Mouse (Mus musculus): Measurements from ENCODE around the gene Gstm2.
"Not testable (repeated sequence)": the region's sequence is repeated elsewhere in the genome, so short reads cannot be mapped to it uniquely, and the experiment has no call there.

Gstm2 gene

DNA sequence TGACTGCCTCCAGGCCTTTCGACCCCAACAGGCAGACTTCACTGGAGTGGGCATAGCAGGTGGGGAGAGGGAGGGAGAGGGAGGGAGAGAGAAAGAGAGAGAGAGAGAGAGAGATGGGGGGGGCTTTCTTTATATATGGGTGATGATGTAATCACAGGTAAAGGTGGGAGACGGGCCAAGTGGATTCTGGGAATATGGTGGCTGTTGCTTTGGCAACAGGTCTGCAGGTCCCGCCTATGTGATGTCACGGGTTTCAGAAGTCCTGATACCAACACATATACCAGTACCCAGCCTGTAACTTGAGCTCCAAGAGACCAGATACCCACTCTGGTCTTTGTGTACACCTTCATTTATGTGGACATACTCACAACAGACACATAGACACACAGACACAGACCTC is 10.3 kb upstream of the Gstm2 start:
- DNase-seq (ENCODE audit: low spot score), result no peak

- DNase-seq (ENCODE audit: low spot score), result not testable (repeated sequence)
Observed at GRCm38 (mm10) chr3:107995974-107996373, 9.7 kb upstream of the Gstm2 start.

DNA sequence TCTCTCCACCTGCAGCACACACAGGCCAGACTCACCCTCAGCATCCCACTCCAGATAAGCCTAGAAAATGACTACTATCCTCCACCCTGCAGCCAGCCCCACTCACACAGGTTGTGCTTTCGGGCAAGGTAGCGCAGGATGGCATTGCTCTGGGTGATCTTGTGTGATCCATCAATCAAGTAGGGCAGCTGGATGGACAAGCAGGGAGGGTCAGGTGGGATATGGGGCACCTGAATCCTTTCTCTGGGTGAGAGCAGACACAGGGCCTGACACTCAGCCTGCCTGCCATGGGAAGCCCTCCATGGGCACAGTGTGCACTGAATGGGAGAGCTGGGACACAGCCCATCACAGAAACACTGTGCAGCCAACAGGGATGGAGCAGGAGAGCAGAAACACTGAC is 1.1 kb downstream of the Gstm2 start:
- DNase-seq (ENCODE audit: low spot score), result not testable (repeated sequence)

DNA sequence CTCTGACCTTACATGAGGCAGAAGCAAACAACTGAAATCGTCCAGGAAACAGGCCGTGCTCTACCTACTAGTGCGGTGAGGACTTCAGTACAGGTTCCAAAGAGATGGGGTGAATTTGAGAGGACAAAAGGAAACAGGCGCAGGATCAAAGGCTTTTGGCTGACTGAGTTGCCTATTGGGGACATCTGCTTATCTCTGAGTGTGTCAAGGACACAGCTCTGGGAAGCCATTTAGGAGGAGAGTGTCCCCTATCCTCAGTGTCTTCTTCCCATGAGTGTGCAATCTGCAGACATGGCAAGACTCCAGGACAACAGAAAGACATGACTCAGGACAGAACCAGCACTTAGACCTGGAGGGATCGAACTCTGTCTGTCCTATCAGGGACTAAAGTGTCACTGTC is 1.8 kb downstream of the Gstm2 start:
- DNase-seq (ENCODE audit: low spot score), result no peak

DNA sequence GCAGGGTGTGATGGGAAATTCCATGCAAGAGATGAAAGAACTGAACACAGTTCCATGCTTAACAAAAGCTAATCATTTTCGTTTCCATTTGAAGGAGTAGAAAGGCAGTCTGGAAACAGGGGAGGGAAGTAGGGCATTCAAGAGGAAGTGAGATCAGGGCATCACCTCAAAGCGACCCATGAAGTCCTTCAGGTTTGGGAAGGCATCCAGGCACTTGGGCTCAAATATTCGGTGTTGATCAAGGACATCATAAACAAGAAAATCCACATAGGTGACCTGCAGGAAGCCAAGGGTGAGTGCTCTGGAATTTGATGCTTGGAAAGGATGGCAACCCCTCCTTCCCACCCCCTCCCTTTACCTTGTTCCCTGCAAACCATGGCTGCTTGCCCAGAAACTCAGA is 2.5 kb downstream of the Gstm2 start:
- no peak for DNase-seq (ENCODE audit: low spot score)

DNA sequence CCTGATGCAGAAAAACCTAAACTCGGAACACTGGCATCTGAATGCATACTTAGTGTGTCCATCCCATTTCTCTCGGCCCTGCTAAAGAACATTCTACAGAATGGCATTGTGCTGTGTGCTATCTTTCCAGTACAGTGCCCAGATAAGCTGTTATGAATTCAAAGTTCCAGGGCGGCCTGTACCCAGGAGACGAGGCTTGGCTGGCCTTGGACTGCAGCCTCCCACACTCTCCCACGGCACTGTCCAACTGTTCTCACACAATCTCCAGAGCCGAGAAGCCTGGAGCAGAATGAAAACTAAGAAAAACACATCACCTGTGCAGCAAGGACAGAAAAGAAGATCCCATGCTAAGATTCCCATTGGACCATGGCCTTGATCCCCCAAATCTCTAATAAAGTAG is 3.5 kb downstream of the Gstm2 start:
- DNase-seq (ENCODE audit: low spot score), result no peak

GRCm38 (mm10) chr3:107981261-107981660 is 5.0 kb downstream of the Gstm2 start:
- no peak for DNase-seq (ENCODE audit: low spot score)

DNA sequence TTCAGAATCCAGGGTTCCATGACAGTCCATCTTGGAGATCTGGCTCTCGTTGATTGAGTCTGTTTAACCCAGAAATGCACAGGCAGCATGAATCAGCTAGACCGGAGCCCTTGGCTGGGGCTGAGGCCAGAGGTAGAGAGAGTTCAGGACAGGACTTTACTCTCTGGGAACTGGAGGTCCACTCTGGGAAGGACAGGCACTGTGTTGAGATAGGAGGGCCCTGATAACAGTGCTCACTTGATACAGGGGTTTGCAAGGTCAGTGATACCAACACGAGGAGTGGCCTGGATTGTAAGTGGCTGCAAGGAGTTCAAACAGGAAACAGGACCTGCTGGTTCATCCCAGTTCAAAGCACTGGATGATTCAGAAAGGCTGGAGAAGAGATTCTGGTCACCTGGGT is 8.6 kb downstream of the Gstm2 start:
- no peak for DNase-seq (ENCODE audit: low spot score)

DNA sequence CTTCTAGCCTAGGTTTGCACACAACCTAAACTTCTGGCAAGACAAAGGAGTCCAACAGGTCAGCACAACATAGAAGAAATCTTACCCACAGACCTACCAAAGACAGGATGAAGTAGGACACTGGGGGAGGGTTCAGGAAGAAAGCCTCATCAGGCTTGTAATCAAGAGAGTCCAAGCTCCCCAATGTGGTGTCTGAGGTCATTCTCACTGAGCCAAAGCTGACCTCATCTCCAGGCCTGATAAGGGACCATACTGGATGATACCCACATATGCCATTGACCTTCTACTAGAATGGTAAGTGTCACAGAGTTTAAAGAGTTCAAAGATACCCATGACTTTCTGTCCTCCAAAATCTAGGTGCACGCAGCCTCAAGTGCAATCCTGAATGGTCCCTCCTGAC is 12.0 kb downstream of the Gstm2 start:
- no peak for DNase-seq (ENCODE audit: low spot score)

GRCm38 (mm10) chr3:107972070-107972469 is 14.2 kb downstream of the Gstm2 start:
- DNase-seq (ENCODE audit: low spot score), result no peak

DNA sequence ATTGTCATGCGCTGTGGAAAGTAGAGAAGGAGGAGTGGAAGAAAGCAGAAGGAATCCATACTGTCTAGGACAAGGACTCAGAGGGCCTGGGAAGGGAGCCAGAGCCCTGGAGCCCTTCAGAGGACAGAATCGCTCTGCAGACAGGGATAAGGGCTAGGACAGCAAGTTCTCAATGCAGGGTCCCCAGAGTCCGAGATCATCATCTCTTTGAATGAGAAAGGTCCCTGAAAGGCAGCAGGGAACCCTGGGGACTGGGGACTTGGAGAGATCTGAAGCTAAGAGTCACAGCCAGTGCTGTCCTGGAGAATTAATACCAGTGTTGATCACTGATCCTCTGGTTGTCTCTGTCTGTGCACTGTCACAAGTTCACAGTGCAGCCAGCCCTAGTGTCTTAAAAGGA is 15.2 kb downstream of the Gstm2 start:
- DNase-seq (ENCODE audit: low spot score), result not testable (repeated sequence)

DNA sequence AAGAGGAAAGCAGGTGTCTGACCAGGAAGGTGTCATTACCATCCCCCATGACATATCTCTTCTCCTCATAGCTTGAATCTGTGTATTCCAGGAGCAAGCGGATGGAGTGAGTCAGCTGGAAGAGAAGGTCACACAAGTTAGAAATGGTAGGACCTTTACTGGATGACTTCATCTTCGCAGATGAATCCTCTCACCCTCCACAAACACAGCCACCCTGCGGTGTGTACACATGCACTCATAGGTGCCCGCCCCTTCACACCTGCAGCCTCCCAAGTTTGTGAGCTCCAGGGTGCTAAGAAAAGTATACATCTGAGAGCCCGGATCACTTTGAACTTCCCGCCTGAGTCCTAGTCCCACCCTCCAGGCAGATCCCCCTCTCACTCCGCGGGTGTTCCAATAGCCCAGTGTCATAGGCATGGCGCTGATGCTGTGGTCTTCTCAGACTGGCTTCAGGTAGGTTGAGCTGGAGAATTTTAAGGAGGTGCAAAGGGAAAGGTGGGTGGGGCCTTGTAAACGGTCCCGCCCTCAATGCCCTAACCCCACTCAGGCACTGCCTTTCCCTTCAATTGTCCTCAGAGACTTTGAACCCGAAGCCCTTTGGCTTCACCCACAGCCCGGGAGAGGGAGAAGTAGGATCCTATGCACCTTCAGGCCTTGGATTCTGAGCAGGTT is 17.4 kb downstream of the Gstm2 start, which contains the start of gene Gstm3:
Gstm3 (minus strand) TSS at position 560 of the 672 bp plus-strand sequence.
- no peak for DNase-seq (ENCODE audit: low spot score)

DNA sequence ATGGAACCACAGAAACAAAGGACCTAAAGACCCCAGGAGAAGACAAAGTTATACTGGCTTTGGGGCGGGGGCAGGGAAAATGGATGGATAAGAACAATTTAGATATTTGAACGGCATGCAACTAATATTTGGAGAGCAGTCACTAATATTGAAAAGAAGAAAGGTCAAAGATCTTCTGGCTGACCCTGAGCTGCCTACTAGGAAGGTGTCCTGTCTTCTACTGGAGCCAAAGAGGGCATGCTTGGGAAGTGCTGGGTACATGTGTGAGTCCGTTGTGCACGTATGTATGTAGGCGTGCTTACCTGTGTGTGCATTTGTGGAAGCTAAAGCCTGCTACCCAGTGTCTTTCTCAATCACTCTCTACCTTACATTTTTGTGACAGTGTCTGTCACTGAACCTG is 19.6 kb downstream of the Gstm2 start:
- DNase-seq (ENCODE audit: low spot score), result no peak

DNA sequence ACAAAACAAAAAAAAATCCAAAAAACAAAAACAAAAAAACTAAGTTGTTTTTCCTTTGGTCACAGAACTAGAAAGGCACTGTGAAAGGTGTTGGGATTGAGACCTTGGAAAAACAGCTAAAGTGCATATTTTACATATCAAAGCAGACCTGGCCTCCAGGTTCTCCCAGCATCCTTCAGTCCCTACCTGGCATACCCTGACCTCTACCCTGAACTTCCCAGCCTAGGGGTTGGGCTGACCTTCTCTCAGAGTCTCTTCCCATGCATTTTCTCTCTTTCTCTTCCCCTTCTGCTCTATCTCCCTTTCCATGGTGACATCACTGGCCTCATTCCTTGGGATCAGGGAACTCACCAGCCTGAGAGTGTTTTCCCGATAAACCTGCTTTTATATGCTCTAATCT is 20.7 kb downstream of the Gstm2 start:
- DNase-seq (ENCODE audit: low spot score), result no peak

- DNase-seq (ENCODE audit: low spot score), result peak; percentile 65
Observed at GRCm38 (mm10) chr3:107964656-107965308, 21.5 kb downstream of the Gstm2 start.

GRCm38 (mm10) chr3:107964026-107964425 is 22.2 kb downstream of the Gstm2 start:
- no peak for DNase-seq (ENCODE audit: low spot score)

- not testable (repeated sequence) for DNase-seq (ENCODE audit: low spot score)
Observed at GRCm38 (mm10) chr3:107955260-107955659, 31.0 kb downstream of the Gstm2 start.

- no peak for DNase-seq (ENCODE audit: low spot score)
Observed at GRCm38 (mm10) chr3:107953906-107954305, 32.3 kb downstream of the Gstm2 start.

DNA sequence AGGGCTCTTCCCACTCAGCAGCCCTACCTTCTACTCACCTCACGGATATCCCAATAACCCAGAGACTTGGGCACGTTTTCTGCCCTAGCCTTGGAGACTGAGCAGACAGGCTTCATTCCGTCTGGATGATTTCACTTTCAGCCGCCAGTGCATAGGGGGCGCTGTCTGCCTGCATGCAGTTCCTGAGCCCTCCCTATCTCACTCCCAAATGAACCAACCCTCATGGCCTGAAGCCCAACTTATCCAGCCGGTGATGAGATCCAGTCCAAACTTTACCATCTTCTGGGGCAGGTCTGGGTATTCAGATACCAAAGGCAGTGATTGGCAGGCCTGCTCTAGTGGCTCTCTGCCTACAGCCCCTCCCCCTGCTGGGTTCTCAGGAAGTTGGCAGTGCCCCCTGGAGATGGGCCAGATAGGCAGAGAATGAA is 32.9 kb downstream of the Gstm2 start:
- peak; percentile 83 for DNase-seq (ENCODE audit: low spot score)

DNA sequence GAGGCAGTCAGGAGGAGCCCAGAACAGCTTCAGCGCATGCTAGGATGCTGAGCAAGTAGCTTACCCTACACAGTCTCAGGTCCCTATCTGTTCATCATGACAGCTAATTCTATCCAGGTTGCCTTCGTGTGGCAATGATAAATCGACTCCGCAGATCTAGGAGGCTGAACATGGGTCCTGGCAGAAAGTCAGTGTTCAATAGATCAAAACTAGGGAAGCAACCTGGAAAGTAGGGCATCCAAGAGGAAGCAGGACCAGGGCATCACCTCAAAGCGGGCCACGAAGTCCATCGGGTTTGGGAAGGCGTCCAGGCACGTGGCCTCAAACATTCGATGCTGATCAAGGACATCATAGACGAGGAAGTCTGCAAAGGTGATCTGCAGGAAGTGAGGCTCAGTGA is 35.7 kb downstream of the Gstm2 start:
- no peak for DNase-seq (ENCODE audit: low spot score)

GRCm38 (mm10) chr3:107949461-107949860 is 36.8 kb downstream of the Gstm2 start:
- not testable (repeated sequence) for DNase-seq (ENCODE audit: low spot score)

- DNase-seq (ENCODE audit: low spot score), result no peak
Observed at GRCm38 (mm10) chr3:107945729-107946128, 40.5 kb downstream of the Gstm2 start.

GRCm38 (mm10) chr3:107943239-107943990 is 42.8 kb downstream of the Gstm2 start, which contains the start of gene Gstm6:
Gene Gstm6 (minus strand): TSS chr3:107943749.
- DNase-seq (ENCODE audit: low spot score), result no peak

All from adipocyte (in vitro differentiated cells).